Mouse (Mus musculus): ENCODE measurements at regions not wholly inside any gene's neighbourhood (a gene's known extent, or its start where the extent isn't known, plus 50 kb on each side); places are given as distances from the start of the nearest gene placed in this dataset.

DNA sequence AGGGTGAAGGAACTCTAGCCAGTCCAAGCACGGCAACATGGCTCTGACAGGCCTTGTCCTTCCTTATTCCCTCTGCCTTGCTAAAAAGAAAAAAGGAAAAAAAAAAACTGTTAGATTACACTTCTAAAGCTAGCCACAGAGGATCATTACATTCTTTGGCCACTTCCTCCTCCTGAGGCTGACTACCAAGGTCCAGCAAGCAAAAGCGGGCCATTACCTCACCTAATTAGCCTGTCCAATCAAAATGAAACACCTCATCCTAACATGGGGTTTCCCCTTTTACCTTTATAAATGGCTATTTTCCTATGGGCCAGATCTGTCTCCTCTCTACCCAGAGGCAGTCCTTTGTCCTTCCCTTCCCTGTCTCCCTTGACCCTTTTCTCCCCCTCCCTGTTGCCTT, 102.2 kb downstream of the Pih1h3b start:
- DNase-seq: no peak

DNA sequence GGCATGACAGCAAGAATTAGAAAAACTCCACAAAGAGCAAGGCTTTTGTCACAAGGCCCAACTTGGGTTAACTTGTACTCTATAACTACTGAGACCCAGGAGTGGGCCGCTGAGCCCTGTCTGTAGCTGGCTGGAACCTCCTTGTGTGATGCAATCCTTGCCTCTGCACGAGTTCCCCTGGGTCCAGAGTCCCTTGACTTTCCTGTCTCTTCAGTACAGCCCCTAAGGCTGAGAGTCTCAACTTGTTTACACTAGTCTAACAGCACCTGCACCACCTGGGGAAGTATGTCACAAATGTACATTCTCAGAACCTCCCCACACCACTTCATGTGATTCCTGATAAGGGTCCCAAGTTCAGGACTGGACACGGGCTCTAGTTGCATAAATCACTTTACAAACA, 103.3 kb downstream of the Pih1h3b start:
- DNase-seq: no peak

DNA sequence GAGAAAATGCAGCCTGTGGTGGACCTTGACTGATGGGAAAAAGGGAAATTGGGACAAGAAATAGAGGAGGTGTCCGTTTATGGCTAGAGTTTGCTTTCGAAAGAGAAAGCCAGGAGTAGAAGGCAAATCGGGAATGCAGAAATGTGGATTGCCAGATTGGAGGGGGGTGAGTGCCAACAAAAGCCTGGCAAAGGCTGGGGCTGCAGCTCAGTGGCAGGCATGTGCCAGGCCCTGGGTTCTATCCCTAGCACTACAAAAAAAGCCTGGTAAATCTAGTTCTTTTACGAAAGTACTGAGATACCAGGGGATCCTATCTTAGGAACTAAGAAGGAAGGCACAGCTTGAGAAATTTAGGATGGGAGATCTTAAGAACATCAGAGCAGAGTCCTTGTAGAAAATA, 117.2 kb downstream of the Pih1h3b start:
- no peak for DNase-seq

DNA sequence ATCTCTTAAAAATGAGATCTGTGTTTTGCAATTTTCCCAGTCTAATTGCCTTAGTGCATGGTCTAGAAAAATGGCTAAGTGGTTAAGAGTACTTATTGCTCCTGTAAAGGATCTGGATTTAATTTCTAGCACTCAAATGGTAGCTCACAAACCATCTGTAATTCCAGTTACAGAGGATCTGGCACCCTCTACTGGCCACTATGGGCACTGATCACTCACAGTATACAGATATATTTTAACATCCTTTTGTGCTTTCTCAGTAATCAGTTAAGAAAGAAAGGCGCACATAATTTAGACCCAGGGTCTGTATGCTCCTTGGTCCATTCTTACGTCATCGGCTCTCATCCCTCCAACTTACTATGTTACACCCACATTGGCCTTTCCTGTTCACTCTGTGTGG, 120.3 kb downstream of the Pih1h3b start:
- DNase-seq: no peak

GRCm38 (mm10) chrX:140203676-140204075, 138.4 kb upstream of the Frmpd3 start:
- DNase-seq: no peak

GRCm38 (mm10) chrX:140208791-140209190, 133.3 kb upstream of the Frmpd3 start:
- peak; percentile 17 for DNase-seq

DNA sequence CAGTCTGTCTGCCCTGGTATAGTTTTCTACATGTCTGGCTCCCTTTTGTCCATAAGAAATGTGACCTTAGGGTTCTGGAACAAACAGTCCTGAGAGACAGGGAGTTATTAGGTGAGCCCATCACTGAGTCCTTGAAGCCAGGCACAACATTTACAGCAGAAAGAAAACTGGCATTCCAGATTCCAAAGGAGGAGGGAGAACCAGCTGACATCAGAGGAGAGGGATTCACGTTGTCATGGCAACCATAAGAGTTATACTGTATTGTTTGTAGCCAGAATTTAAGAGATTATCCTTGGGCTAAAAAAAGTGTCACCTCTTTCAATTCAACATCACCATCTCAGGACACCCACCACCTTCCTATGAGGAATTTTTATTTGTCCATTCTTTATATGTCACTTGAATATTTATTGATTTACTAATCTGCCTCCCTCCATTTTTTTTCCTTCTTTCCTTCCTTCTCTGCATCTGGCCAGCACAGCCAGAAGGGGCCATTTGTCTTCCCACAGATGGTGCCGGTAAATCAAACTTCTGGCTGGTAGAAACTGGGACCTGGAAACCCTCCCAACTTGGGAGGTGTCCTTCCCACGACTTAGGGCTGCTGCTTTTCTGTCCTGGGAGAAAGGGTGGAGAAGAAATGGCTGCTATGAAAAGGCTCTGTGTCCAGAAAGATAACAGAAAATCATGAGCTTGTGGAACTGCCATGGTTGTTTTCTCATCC, 129.3 kb upstream of the Frmpd3 start:
- DNase-seq: no peak

DNA sequence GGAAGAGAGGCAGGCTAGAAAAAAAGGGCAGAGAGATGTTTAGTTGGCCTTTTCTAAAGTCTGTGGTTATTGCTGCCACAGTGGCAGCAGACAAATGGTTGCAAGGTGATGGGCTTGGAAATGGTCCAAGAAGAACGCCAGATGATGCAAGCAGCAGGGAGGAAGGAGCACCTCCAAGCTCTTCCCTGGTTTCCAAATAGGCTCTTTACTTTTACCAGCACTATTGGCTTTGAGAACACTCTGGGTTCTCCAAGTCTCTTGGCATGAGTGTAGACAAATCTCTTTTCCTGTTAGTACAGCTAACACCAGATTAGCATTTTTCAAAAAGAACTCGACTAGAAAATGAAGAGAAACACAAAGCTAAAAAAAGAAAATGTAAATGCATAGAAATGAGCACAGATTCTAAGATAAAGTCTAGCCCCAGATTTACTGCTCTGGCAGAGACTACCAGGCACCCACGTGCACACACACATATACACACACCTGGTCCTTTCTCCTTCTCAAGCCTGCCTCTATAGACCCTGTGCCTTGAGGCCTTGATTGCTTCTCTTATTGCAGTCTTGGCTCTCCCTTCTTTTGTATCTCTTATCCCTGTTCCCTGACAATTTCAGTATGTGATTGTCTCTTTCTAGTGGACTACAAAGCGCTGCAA, 127.7 kb upstream of the Frmpd3 start:
- no peak for DNase-seq

DNA sequence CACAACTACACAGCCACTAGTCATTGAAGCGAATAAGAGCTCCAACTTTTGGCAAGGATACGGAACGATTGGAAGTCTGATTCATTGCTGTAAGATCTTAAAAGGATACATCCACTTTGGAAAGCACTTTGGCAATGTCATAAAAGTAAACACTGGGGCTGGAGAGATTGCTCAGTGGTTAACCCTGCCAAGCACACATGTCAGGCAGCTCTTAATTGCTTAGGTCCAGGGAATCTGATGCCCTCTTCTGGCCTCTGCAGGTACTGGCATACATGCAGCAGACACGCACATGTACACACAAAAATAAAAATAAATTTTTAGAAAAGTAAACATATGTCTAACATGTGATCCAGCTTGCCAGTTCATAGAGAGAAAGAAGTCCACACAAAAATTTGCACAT, 86.3 kb upstream of the Frmpd3 start:
- no peak for DNase-seq

GRCm38 (mm10) chrX:140269742-140270457, 72.2 kb upstream of the Frmpd3 start:
- DNase-seq: no peak

DNA sequence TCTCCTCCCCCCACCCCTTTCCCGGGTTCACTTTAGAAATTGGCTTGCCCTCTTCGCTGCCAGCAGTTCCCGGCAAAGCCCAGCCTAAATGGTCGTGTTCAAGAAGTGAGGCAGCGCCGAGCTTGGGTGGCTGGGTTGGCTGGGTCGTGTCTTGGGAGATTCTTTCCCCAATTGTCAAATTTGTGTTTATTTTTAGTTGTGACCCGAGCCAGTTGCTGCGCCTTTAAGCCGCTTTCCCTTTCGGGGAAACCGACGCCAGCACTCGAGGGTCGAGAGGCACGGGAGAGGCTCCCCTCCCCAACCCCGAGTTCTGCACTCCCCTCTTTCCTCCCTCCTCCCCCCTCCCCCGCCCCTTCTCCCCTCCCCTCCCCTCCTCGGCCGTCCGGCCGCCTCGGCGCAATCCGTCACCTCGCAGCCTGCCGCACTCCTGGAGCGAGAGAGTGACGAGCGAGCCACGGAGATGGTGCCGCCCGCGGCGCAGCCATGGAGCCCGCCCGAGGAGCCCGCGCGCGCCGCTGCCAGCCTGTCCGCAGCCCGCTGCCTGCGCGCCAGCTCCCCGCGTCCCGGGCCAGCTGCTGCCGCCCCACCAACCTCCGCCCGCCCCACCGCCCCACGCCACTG, 64.6 kb upstream of the Frmpd3 start:
- peak; percentile 30 for DNase-seq

GRCm38 (mm10) chrX:140277978-140278729, 63.9 kb upstream of the Frmpd3 start:
- DNase-seq: peak; percentile 6

- DNase-seq: no peak
These were observed 62.8 kb upstream of the Frmpd3 start for GRCm38 (mm10) chrX:140279266-140279665.

DNA sequence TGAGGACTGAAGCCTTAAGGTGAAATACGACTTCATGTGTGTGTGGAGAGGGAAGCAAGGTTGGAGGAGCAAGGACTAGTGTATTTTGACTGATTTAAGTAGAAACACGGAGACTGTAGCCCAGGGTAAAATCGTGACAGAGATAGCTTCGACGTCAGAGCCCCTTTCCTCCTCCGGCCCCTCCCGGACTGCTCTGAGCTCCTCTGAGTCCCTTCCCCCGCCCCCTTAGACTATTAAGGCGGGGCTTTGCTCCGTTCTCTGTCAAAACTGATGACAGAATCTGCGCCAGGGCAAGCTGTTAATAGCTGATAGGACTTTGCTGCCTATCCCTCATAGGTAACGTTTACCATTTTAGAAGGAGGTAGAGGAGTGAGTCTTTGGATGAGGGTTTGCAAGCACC, 62.0 kb upstream of the Frmpd3 start:
- no peak for DNase-seq
